Mouse (Mus musculus): Measurements from ENCODE around the gene Hephl1. TPM values are rescaled to one million over a fixed set of nuclear protein-coding genes. Genes with fewer than 3 reads are reported as not detected.

The Hephl1 gene
- total RNA-seq, 2 experiments from 2014 or later: 0.20 to 0.28 TPM

GRCm38 (mm10) chr9:15017791-15018755, 93.8 kb downstream of the Hephl1 start:
- DNase-seq: peak in 1 of 2 experiments; percentile 14

- peak; percentile 56 to 80 for DNase-seq
Measured at GRCm38 (mm10) chr9:15015223-15015956, 96.5 kb downstream of the Hephl1 start.

GRCm38 (mm10) chr9:15007566-15007965, 104.3 kb downstream of the Hephl1 start:
- no peak for DNase-seq

GRCm38 (mm10) chr9:15004298-15004685, 107.6 kb downstream of the Hephl1 start:
- no peak for DNase-seq

- no peak for DNase-seq
Measured at GRCm38 (mm10) chr9:15003676-15004297, 108.1 kb downstream of the Hephl1 start.

GRCm38 (mm10) chr9:15002995-15003613, 108.8 kb downstream of the Hephl1 start:
- DNase-seq: no peak

Other genes starting within 250 kb of the Hephl1 start
- gene Izumo1r, start 208.2 kb downstream of the Hephl1 start, total RNA-seq (2021): 1 to 10 TPM in 1 of 2 experiments, not detected in 1; 1.0 TPM
- 10 to 100 TPM in 1 of 2 experiments, 1 to 10 TPM in 1; 5.4 to 10.1 TPM for gene Panx1, start 66.6 kb downstream of the Hephl1 start, total RNA-seq (2021)
- under 1 TPM; 0.23 to 0.35 TPM for gene Vstm5, start 126.9 kb upstream of the Hephl1 start, total RNA-seq (2021)
- 10 to 100 TPM; 13.1 to 17.7 TPM for gene Med17, start 167.8 kb upstream of the Hephl1 start, total RNA-seq (2021)
- 10 to 100 TPM; 21.5 to 33.2 TPM for gene Taf1d, start 194.1 kb upstream of the Hephl1 start, total RNA-seq (2021)
- 10 to 100 TPM in 1 of 2 experiments, 1 to 10 TPM in 1; 4.2 to 11.9 TPM for gene 4931406C07Rik, start 194.3 kb upstream of the Hephl1 start, total RNA-seq (2021)
- gene Cep295, start 245.7 kb upstream of the Hephl1 start, total RNA-seq (2021): 1 to 10 TPM; 4.5 to 4.9 TPM